Mouse (Mus musculus): ENCODE measurements around the gene Csk. TPM values are rescaled to one million over a fixed set of nuclear protein-coding genes. Genes with fewer than 3 reads are reported as not detected.

The Csk gene
- polyA plus RNA-seq, 1 experiment from 2014 or later: 33.4 TPM

DNA sequence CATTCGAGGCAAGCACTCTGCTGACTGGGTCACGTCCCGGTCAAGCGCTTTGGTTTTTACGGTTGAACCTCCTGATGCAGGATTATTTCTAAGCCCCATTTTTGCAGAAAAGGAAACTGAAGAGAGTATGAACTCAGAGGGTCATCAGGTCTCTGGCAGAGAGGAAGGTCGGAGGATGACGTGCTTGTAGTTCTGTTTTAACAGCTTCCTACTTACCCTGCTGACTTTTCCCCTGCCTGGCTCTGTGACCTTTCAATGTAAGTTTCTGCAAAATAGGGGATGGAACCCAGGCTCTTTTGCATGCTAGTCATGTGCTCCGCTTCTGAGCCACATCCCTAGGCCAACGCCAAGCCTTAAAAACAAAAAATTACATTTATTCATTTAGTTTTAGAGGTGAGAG, 1.1 kb downstream of the Csk start:
- Histone ChIP-seq H3K36me3 (ENCODE audit: control insufficient read depth, insufficient read depth, low read length) (no peaks in the 10 kb centered on the region), H3K9me3 (ENCODE audit: control insufficient read depth, low read length) (no peaks in the 10 kb centered on the region), H3K27me3 (ENCODE audit: control insufficient read depth, insufficient read depth, low read length) (no peaks in the 10 kb centered on the region), H3K4me3 (ENCODE audit: low read depth, low read length) (no peak overlapping the region), H3K4me1 (ENCODE audit: control insufficient read depth, insufficient read depth, low read length) (no peaks in the 10 kb centered on the region), H3K27ac (ENCODE audit: low read depth, low read length) (no peak overlapping the region), H3K4me2 (ENCODE audit: low read depth, low read length) (no peak overlapping the region), H3K9ac (replicated peaks; ENCODE audit: low read depth, low read length) (no peak overlapping the region)
- no peak for ATAC-seq (ENCODE audit: low read depth)
- WGBS: 69% methylated on average over 9 of the region's 9 CpGs

DNA sequence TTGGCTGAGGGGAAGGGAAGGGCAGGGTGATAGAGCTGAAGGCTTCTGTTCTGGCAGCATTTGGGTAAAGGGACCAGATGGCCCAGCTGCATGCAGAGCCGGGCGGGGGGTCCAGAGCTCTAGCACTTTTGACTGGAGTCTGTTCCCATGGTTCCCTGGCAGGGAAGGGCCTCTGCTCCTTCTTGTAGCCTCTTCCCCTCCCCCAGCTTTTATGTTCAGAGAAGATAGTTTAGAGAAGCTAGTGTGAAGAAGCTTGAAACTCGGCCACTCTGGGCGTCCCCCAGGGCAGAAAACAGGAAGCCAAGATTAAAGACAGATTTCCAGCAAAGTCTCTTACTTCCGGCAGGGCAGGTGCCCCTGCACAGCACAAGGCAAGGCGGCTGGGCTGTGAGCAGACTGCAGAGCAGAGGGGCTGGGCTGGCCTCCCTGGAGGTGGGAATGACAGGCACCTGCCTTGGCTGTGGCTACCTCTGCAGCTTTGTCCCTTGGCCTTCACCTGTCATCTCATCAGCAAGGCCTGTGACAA, 2.6 kb downstream of the Csk start:
- H3K9me3 ChIP-seq (ENCODE audit: control insufficient read depth, low read length): no peaks in the 10 kb centered on the region
- H3K27ac ChIP-seq (ENCODE audit: low read depth, low read length): no peak overlapping the region
- 35% methylated on average over 6 of the region's 6 CpGs for WGBS
- ATAC-seq (ENCODE audit: low read depth): no peak
- H3K4me3 ChIP-seq (ENCODE audit: low read depth, low read length): no peak overlapping the region
- H3K4me1 ChIP-seq (ENCODE audit: control insufficient read depth, insufficient read depth, low read length): no peaks in the 10 kb centered on the region
- H3K9ac ChIP-seq (replicated peaks; ENCODE audit: low read depth, low read length): no peak overlapping the region
- no peak overlapping the region for H3K4me2 ChIP-seq (ENCODE audit: low read depth, low read length)
- H3K36me3 ChIP-seq (ENCODE audit: control insufficient read depth, insufficient read depth, low read length): no peaks in the 10 kb centered on the region
- H3K27me3 ChIP-seq (ENCODE audit: control insufficient read depth, insufficient read depth, low read length): no peaks in the 10 kb centered on the region

DNA sequence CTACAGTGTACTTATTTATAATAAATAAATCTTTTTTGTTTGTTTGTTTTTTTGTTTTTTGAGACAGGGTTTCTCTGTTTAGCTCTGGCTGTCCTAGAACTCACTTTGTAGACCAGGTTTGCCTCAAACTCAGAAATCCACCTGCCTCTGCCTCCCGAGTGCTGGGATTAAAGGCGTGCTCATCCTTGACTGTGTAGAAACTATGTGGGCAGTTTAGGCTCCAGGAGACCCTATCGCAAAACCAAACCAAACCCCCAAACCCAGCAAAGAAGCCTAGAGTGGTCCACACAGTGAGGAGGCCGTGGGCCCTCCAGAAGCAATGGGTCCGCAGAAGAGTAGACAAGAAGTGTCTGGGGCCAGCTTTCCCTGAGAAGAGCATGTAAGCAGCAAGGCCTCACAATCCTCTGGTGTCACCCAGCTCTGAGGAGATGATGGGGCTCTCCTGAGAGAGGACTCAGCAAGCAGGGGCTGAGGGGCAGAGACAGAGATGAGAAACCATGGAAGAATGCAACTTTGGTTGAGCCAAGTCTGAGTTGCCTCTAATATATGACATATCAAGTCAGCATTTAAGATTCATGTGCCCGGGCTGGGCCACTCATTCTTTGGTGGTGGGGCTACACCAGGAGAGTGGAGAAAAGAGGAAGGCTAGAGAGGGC, 3.2 kb downstream of the Csk start:
- Histone ChIP-seq H3K9ac (replicated peaks; ENCODE audit: low read depth, low read length) (no peak overlapping the region), H3K4me3 (ENCODE audit: low read depth, low read length) (no peak overlapping the region), H3K27me3 (ENCODE audit: control insufficient read depth, insufficient read depth, low read length) (no peaks in the 10 kb centered on the region; the same call in 1 of the 2 replicates), H3K27ac (ENCODE audit: low read depth, low read length) (no peak overlapping the region), H3K4me2 (ENCODE audit: low read depth, low read length) (no peak overlapping the region), H3K36me3 (ENCODE audit: control insufficient read depth, insufficient read depth, low read length) (no peaks in the 10 kb centered on the region), H3K9me3 (ENCODE audit: control insufficient read depth, low read length) (no peaks in the 10 kb centered on the region), H3K4me1 (ENCODE audit: control insufficient read depth, insufficient read depth, low read length) (no peaks in the 10 kb centered on the region)
- ATAC-seq (ENCODE audit: low read depth): no peak
- WGBS: 89% methylated on average over 6 of the region's 6 CpGs

DNA sequence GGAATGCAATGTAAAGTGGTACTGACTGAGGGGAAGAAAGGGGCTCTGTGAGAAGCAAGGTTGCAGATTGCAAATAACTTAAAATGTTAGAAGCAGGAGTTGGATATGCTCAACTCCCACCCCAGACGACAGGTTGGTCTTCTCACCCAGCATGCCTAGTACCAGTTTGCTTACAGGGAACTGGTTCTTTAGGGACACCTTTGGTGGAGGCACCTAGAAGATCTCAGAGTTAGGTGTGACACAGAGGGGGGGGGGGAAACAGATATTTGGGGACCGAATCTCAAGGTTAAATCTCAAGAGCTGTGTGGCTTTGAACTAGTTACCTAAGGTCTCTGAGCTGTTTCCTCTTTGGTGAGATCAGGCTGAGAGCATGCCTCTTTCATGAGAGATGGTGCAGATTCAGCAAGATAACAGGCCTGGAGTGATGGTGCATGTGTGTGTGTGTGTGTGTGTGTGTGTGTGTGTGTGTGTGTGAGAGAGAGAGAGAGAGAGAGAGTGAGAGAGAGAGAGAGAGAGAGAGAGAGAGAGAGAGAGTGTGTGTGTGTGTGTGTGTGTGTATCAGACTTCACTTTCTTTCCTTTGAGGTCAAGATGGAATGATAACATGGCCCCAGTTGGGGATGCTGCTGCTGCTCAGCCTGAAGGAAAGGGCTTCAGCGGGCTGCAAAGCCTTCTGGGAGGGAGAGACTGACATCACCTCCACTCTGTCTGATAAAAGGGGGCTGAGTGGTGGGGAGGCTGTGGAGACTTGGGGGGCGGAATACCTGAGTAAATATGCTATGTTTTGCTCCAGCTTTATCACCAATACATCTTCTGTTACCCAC, 5.9 kb downstream of the Csk start:
- 76% methylated on average over 4 of the region's 4 CpGs for WGBS
- H3K27me3 ChIP-seq (ENCODE audit: control insufficient read depth, insufficient read depth, low read length): no peaks in the 10 kb centered on the region; the same call in 1 of the 2 replicates
- H3K4me3 ChIP-seq (ENCODE audit: low read depth, low read length): no peak overlapping the region
- no peaks in the 10 kb centered on the region for H3K36me3 ChIP-seq (ENCODE audit: control insufficient read depth, insufficient read depth, low read length)
- H3K9me3 ChIP-seq (ENCODE audit: control insufficient read depth, low read length): no peaks in the 10 kb centered on the region
- ATAC-seq (ENCODE audit: low read depth): no peak
- H3K4me1 ChIP-seq (ENCODE audit: control insufficient read depth, insufficient read depth, low read length): peaks cover 19% of the 10 kb centered on the region
- no peak overlapping the region for H3K4me2 ChIP-seq (ENCODE audit: low read depth, low read length)
- no peak overlapping the region for H3K9ac ChIP-seq (replicated peaks; ENCODE audit: low read depth, low read length)
- no peak overlapping the region for H3K27ac ChIP-seq (ENCODE audit: low read depth, low read length)

DNA sequence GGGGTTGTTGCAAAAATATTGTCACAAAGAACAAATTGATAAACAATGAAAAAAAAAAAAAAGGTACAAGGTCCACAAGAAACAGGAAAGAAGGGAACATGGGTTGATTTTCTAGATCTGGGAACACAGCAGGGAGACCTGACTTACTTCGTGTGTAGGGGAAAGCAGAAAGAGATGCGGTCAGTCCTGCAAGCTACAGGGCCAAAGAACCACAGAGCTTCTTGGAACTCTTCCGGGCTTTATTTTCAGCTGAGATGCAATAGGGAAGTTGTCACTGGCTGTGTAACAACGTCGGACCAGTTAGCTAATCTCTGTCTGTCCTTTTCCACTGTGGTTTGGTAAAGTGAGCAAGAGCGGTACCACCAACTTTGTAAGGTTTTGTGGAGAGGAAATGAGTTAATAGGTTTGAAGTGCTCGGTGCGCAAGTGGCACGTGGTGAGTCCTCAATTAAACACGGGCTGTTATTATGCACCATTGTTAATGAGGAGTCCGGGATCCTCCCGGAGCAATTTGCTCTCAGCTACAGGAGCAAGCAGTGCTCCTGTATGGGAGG, 6.8 kb downstream of the Csk start:
- ATAC-seq (ENCODE audit: low read depth): no peak
- Histone ChIP-seq H3K4me3 (ENCODE audit: low read depth, low read length) (no peak overlapping the region), H3K9ac (replicated peaks; ENCODE audit: low read depth, low read length) (no peak overlapping the region), H3K36me3 (ENCODE audit: control insufficient read depth, insufficient read depth, low read length) (no peaks in the 10 kb centered on the region), H3K27me3 (ENCODE audit: control insufficient read depth, insufficient read depth, low read length) (no peaks in the 10 kb centered on the region; the same call in 1 of the 2 replicates), H3K4me1 (ENCODE audit: control insufficient read depth, insufficient read depth, low read length) (peaks cover 21% of the 10 kb centered on the region), H3K9me3 (ENCODE audit: control insufficient read depth, low read length) (no peaks in the 10 kb centered on the region), H3K27ac (ENCODE audit: low read depth, low read length) (no peak overlapping the region), H3K4me2 (ENCODE audit: low read depth, low read length) (no peak overlapping the region)
- WGBS: 48% methylated on average over 12 of the region's 12 CpGs

DNA sequence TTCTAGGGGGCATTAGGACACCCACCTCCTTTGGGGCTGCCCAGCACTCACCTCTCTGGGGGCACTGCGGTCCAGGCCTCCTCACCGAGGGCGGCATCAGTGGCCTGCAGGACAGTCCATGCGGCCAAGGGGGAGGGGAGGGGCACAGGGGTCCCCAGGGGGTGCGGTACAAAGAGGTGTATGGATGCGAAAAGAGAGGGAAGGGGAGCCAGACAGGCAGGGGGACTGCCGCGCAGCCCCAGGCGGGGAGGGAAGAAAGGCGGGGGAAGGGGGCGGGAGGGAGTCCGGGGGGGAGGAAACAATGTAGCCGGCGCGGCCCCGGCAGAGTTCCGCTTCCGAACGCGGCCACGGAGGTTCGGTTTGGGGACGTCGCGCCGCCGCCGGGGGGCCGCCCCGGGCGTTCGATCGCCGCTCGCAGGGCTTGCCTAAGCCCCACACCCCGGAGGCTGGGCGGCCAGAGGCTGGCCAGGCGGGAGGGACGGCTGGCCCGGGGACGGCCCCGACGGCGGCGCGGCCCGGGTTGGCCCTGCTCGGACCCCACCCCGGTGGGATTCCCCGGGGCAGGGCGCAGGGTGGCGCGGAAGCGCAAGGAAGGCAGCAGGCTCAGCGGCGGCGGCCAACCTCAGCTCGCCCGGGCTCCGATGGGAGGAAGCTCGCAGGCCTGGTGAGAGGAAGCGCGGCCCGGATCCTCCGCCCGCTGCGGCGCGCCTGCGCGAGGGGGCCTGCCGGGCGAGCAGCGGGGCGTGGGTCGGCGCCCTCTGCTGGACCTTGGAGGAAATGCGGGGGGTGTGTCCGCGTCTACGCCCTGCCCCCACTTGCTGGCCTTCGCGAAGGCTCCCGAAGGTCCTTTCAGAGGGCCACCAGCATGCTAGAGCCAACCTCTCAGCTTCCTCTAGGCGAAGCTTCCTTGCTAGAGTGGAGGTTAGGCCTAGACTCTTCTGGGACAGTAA, 8.2 kb downstream of the Csk start:
- WGBS: under 1% methylated on average over 74 of the region's 85 CpGs
- Histone ChIP-seq H3K36me3 (ENCODE audit: control insufficient read depth, insufficient read depth, low read length) (no peaks in the 10 kb centered on the region), H3K27ac (ENCODE audit: low read depth, low read length) (peak overlapping the region; percentile 94), H3K4me3 (ENCODE audit: low read depth, low read length) (peak overlapping the region; percentile 98), H3K4me2 (ENCODE audit: low read depth, low read length) (peak overlapping the region; percentile 98), H3K4me1 (ENCODE audit: control insufficient read depth, insufficient read depth, low read length) (peaks cover 34% of the 10 kb centered on the region), H3K9ac (replicated peaks; ENCODE audit: low read depth, low read length) (peak overlapping the region; percentile 97), H3K9me3 (ENCODE audit: control insufficient read depth, low read length) (no peaks in the 10 kb centered on the region), H3K27me3 (ENCODE audit: control insufficient read depth, insufficient read depth, low read length) (no peaks in the 10 kb centered on the region; the same call in 1 of the 2 replicates)
- ATAC-seq (ENCODE audit: low read depth): peak; percentile 87

DNA sequence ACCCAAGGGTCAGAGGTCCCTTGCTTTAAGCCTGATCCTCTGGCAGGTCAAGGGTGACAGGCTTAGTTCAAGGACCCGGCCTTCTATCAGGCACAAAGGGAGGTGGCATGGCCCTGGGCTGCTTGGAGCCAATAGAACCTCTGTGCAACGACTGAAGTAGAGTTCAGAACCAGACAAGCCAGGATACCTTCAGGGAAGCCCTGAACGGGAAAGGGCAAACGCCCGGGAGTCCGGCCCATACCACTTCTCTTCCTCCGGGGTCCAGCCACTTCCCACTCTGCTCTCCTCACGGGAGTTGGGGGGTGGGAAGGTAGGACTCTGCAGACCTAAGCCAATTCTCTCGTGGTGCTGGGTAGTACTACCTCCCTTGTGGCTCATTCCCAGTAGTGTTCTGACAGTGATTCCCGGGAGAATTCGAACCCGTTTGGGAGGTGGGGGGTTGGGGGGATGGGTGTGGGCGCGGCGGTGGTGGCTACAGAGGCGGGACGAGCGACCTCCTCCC, 8.9 kb downstream of the Csk start:
- no peaks in the 10 kb centered on the region for H3K36me3 ChIP-seq (ENCODE audit: control insufficient read depth, insufficient read depth, low read length)
- ATAC-seq (ENCODE audit: low read depth): peak; percentile 9; the same call in 1 of the 2 replicates
- H3K9ac ChIP-seq (replicated peaks; ENCODE audit: low read depth, low read length): peak overlapping the region; percentile 97
- peak overlapping the region; percentile 98 for H3K4me2 ChIP-seq (ENCODE audit: low read depth, low read length)
- peak overlapping the region; percentile 98 for H3K4me3 ChIP-seq (ENCODE audit: low read depth, low read length)
- no peaks in the 10 kb centered on the region; the same call in 1 of the 2 replicates for H3K27me3 ChIP-seq (ENCODE audit: control insufficient read depth, insufficient read depth, low read length)
- H3K4me1 ChIP-seq (ENCODE audit: control insufficient read depth, insufficient read depth, low read length): peaks cover 41% of the 10 kb centered on the region
- no peaks in the 10 kb centered on the region for H3K9me3 ChIP-seq (ENCODE audit: control insufficient read depth, low read length)
- 0% methylated on average over 18 of the region's 18 CpGs for WGBS
- H3K27ac ChIP-seq (ENCODE audit: low read depth, low read length): peak overlapping the region; percentile 94

DNA sequence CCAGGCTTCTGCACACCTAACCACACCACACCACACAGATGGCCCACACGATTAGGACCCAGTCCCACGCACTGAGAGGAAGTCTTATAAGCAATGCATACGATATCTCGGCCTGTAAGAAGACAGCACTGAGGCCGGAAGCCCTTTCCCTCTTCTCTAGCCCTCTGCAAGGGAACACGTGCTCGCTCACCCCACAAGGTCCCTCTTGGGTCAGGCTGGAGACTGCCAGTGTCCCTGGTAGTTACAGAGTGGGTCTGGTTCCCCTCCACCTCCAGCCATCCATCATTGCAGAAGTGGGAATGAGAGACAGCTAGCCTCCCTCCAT, 9.6 kb downstream of the Csk start:
- 65% methylated on average over 7 of the region's 7 CpGs for WGBS
- Histone ChIP-seq H3K36me3 (ENCODE audit: control insufficient read depth, insufficient read depth, low read length) (no peaks in the 10 kb centered on the region), H3K4me2 (ENCODE audit: low read depth, low read length) (peak overlapping the region; percentile 98), H3K27ac (ENCODE audit: low read depth, low read length) (no peak overlapping the region), H3K27me3 (ENCODE audit: control insufficient read depth, insufficient read depth, low read length) (no peaks in the 10 kb centered on the region; the same call in 1 of the 2 replicates), H3K9me3 (ENCODE audit: control insufficient read depth, low read length) (no peaks in the 10 kb centered on the region), H3K4me3 (ENCODE audit: low read depth, low read length) (peak overlapping the region; percentile 98), H3K4me1 (ENCODE audit: control insufficient read depth, insufficient read depth, low read length) (peaks cover 48% of the 10 kb centered on the region), H3K9ac (replicated peaks; ENCODE audit: low read depth, low read length) (peak overlapping the region; percentile 97)
- ATAC-seq (ENCODE audit: low read depth): no peak
